Mouse (Mus musculus): ENCODE data around the gene Higd1b.
A peak's percentile ranks its signal among the peaks of the same experiment; 100 is the strongest.

Higd1b gene

DNA sequence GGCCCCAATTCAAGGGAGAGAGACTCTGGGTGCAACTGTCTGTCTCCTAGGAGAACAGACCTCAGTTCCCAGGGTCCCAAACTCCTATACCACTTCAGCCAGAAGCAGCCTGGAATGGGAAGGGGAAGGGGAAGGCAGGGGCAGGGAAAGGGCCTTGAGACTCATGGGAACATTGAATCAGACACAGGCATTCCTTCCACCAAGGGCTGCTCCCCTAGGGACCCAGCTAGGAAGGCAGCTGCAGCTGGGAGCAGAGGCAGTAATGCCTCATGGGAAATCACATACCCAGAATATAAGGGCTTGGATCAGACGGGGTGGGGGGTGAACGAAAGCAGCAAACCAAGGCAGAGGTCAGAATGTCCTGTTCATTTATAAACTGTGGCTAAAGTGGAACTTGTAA is 2.5 kb downstream of the Higd1b start:
- DNase-seq (ENCODE audit: low spot score in 2 of 2), result no peak

GRCm38 (mm10) chr11:102838616-102839150 is 3.0 kb downstream of the Higd1b start:
- DNase-seq (ENCODE audit: low spot score in 2 of 2), result no peak

DNA sequence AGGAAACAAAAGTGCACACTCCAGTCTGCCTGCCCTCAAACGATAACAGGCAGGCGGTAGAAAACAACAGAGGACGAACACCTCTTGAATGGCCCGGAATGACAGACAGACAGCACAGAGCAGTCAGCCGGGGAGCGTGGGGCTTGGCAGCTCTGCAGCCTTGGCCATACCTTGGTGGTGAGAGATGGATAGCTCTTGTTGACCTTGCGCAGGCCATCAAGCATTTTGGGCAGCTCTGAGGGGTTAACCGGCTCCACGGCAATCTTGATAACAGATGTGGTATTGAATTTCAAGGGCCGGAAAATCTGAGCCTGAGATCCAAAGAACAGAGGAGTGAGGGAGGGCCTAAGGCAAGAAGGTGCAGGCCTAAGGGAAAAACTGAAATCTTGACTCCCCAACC is 10.3 kb downstream of the Higd1b start:
- DNase-seq (ENCODE audit: low spot score in 2 of 2), result no peak

DNA sequence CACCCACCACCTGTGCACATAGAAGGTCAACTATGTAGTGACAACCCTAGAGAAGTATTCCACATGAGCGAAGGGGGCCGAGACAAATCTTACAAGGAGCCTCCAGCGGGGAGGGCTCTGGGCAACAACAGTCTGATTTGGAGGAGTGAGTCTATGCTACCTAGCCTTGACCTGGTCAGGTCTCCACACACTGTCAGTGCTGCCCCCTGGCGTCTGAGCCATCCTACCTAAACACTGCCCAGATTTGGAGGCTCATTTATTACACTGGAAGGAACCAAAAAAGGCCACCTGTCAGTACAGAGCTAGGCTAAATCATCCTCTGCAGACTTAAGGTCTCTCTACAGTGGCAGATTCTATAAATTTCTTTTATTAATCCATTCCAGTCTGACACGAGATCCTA is 16.2 kb downstream of the Higd1b start:
- DNase-seq (ENCODE audit: low spot score in 2 of 2), result peak; percentile 8 to 9

DNA sequence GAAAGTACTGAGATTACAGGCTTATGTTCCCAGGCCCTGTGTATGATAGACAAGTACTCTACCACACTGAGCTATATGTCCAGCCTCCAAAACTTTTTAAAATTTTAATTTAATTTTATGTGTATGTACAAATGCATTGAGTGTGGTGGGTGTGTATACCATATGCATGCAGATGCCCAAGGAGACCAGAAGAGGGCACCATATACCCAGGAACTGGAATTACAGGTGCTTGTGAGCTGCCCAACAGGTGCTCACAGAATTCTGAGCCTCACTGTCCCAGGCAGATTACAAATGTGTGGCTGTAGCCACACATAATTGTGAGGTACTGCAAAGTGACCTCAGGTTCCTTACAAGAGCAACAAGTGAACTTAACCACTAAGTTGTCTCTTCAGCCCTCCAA is 18.1 kb downstream of the Higd1b start:
- no peak for DNase-seq (ENCODE audit: low spot score in 2 of 2)

GRCm38 (mm10) chr11:102855941-102856340 is 20.3 kb downstream of the Higd1b start:
- DNase-seq (ENCODE audit: low spot score in 2 of 2), result no peak

DNA sequence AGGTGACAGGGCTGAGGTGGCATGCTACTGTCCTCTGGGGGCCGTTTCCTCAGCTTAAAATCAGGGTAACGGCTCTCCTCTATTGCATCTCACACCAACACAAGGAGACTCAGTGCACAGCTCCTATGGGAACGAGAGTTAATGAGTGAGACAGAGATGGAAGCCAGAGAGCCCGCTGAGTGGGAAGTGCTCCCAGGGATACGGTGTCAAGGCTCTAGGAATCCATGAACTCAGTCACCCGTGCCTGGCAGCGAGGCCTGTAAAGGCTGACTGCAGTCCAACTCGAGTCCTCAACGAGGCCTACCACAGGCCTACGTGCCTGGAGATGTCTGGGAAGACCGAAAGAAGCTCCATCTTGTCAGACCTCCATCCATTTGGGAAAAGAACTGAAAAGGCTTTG is 23.3 kb downstream of the Higd1b start:
- DNase-seq (ENCODE audit: low spot score in 2 of 2), result no peak

DNA sequence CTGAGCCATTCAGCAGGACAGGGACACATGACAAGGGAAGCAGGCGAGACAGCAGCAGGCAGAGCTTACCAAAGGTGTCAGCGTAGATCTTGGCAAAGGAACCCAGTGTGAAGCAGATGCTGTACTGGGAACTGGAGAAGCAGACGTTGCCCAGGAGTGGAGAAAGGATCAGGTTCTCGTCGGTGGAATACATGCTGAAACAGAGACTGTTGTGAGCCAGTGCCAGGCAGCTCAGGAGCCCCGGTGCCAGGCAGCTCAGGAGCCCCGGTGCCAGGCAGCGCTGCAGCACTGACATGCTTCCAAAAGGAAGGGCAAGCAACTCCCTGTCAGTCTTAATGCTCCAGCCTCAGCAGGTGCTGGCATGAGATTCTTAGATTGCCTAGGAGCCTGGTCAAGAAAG is 24.3 kb downstream of the Higd1b start:
- no peak for DNase-seq (ENCODE audit: low spot score in 2 of 2)

DNA sequence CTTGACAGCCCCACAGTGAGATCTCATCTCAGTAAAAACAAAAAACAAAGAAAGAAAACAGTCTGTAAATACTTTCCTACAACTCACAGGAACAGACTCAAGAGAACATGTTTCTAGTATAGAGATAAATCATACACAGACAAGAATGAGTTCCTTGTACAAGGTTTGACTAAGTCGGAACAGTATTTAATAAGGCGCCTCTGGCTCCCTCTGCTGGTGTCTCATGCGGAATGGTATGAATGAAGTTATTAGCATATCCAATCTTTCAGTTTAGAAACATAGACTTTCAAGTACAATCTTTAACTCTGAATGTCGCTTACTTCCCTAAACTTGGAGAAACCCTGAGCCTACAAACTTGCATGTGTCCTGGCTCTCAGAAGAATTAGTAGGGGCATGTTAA is 28.6 kb downstream of the Higd1b start:
- peak in 1 of 2 experiments; percentile 28 for DNase-seq (ENCODE audit: low spot score in 2 of 2)

GRCm38 (mm10) chr11:102874801-102875334 is 39.2 kb downstream of the Higd1b start:
- no peak for DNase-seq (ENCODE audit: low spot score in 2 of 2)

DNA sequence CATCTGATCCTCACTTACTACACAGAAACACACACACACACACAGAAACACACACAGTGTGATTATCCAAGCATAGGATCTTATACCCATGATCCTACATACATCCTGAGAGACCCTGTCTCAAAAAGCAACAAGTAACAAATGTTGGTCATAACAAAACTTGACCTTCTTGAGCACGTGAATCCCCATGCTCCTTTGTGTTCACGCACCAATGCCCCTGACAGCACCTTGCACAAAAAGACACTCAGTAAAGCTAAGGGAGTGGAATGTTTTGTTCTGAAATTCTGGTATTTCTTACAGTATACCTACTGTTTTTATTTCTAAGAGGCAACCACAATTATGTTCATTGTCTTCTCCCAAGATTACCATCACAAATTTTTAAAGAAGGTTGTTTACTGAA is 43.9 kb downstream of the Higd1b start:
- DNase-seq (ENCODE audit: low spot score in 2 of 2), result no peak

GRCm38 (mm10) chr11:102880585-102881313 is 45.1 kb downstream of the Higd1b start, which contains the start of the genes Eftud2 and Ccdc103:
TSS of gene Eftud2 (minus strand) at chr11:102880985.
TSS of gene Ccdc103 (plus strand) at chr11:102881204.
- DNase-seq (ENCODE audit: low spot score in 2 of 2), result peak; percentile 88 to 93

GRCm38 (mm10) chr11:102881314-102882198 is 45.9 kb downstream of the Higd1b start:
- no peak for DNase-seq (ENCODE audit: low spot score in 2 of 2)

DNA sequence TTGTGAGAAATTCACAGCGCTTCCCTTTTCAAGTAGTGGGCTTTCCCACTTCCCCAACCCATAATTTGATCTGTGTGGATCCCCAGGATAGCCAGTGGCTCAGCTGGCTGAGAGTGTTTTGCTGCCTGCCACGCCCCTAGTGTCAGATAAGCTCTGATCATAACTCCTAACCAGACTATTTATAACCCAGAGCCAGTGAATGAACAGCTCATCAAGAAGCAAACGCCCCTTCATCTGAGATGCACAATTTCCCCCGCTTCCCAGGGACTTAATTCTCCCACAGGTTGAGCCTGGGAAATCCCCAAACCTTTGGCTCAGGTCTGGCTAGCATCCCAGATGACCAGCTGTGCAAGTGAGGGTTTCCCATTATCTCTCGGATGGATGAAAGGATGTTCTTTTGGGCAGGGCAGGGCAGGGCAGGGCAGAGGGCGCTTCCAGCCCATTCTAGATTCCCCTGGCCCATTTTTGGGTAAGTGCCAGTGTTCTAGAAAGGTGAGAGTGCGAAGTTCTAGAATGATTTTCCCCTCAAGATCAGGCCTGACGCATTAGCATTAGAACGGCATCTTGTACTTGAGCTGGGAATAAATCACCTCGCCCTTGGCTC is 49.1 kb downstream of the Higd1b start, which contains the start of gene Fam187a:
Gene Fam187a, plus strand, starts transcription at position 554 of the 604 bp plus-strand sequence.
- no peak for DNase-seq (ENCODE audit: low spot score in 2 of 2)

GRCm38 (mm10) chr11:102887433-102887832 is 51.8 kb downstream of the Higd1b start:
- no peak for DNase-seq (ENCODE audit: low spot score in 2 of 2)
